Mouse (Mus musculus) urinary bladder, adult 18-20 months (tissue): ENCODE measurements around the gene Tas2r143.

Source experiments
- DNase-seq, 2 experiments: peaks; one replicate each; pipeline ENCODE4 v3.0.0; 2022; ENCODE audit warnings: low spot score in 2 of 2, mixed read lengths in 2 of 2

Gene Tas2r143

GRCm38 (mm10) chr6:42397041-42397657 lies 2.9 kb upstream of the Tas2r143 start:
- DNase-seq = peak in 1 of 2 experiments; percentile 20

GRCm38 (mm10) chr6:42398285-42398684 lies 1.8 kb upstream of the Tas2r143 start:
- no peak for DNase-seq

DNA sequence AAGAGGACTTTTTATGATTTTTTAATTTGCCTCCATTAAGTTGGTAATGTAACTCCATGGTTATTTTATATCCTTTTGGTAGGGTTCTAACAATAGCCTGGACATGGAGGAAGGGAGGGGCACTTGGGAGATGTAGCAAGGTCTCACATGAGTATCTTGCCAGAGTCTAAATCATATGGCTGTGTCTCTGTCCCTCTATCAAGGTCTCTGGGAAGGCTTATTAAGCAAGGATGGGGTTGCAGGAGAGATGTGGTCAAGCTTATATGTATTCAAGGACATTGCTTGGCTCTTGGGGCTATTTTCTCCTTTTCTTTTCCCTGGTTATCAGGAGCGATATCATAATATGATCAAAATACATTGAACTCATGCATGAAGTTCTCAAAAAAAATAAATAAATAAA lies 1.0 kb upstream of the Tas2r143 start:
- DNase-seq = no peak

DNA sequence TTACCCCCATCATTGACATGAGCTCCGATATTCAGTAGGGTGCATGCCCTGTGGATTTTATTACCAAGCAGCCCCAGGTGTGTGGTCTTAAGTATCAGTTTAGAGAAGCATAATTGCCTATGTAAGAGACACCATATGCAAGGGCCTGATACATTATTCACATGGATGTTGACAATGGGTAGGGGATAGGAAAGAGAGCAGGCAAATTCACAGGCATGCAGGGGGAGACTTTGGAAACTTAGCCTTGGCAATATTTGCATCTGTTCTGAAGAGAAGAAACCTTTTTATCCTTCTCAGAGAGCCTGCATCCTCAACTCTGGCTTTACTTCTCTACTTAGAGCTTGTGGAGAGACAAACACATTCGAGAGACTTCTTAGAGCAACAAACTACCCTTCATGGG lies 5.1 kb downstream of the Tas2r143 start, which contains the start of gene Tas2r135:
Gene Tas2r135 (plus strand): TSS at position 301 of the 400 bp plus-strand sequence.
- DNase-seq = no peak

DNA sequence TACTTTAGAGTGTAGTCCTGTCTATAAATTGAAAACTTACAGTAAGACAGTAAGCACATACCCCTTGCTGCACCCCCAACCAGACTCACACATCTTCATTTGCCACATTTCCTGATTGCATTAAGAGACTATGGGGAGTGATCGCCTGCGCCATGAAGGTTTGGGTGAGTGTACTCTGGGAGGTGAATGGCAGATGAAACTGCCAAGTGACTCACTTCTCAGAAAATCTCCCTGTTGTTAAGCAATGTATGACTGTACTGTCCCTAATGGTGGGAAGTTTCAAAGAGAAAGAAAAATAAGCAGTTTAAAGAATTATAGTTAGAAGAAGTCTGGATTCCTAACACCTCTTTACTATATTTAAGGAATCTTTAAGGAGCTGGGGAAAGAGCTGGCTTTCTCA lies 19.4 kb downstream of the Tas2r143 start:
- DNase-seq = no peak

DNA sequence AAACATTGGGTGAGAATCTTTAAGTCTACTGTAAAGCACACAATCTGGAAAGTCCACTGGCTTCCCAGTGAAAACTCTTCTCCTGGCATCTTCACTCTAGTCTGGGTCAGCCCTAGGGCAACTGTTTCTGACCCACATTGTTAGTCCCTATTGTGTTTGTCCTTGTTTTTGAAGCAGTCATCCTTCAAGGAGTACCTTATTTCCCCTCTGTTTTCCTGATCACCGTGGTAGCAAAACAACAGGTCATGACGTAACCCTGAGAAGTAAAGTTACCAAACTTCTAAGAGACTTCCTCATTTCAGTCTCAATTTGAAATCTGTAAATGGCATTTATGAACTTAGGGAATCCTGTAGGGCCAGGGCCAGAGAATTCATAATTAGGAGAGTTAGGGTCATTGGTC lies 21.4 kb downstream of the Tas2r143 start:
- DNase-seq = no peak

GRCm38 (mm10) chr6:42424472-42424871 lies 24.4 kb downstream of the Tas2r143 start:
- DNase-seq = no peak

DNA sequence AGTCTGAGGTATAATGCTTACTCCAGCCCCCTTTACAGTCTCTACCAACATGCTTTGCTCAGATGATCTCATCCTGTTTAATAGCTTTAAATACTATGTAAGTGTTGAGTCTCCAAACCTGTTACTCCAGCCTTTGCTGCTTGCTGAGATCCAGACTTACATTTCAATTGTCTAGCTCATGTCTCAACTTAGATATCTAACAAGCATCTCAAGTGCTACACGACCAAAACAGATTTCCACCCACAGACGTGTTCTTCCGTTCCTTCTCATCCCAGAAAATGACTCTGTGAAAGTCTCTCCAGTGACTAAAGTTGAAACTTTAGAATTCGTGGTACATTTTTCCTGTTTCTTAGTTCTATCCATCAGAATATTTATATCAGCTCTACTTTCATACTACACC lies 26.3 kb downstream of the Tas2r143 start:
- no peak for DNase-seq

GRCm38 (mm10) chr6:42433554-42433953 lies 33.5 kb downstream of the Tas2r143 start:
- DNase-seq = no peak

DNA sequence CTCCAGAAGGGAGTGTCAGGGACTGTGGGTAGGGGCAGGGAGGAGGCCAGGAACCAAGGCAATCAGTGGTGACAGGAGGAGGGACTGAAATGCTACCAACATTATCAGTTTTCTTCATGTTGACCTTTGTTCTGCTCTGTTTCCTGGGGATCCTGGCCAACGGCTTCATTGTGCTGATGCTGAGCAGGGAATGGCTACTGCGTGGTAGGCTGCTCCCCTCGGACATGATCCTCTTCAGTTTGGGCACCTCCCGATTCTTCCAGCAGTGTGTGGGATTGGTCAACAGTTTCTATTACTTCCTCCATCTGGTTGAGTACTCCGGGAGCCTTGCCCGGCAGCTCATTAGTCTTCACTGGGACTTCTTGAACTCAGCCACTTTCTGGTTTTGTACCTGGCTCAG lies 34.4 kb downstream of the Tas2r143 start, which contains the start of gene Tas2r126:
Gene Tas2r126 (plus strand): TSS at position 90 of the 400 bp plus-strand sequence.
- no peak for DNase-seq

- DNase-seq = no peak
Measured at GRCm38 (mm10) chr6:42435490-42435889, 35.5 kb downstream of the Tas2r143 start.

DNA sequence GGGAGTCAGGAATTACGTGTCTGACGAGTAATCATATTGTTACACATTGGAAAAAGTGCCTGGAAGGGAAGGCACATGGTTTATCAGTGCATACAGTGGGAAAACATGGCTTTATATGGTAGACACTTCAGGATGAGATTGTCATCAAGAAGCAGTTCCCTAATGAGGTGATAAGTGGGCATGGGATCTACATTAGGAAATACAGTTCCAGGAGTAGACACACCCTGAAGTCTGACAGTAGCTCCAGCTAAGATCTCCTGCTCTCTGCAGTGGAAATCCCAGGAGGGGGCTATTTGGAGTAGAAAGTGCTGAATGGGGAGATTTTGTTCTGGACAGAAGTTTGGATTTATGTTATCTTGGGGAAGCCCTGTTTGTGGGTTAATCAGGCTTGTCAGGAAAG lies 41.4 kb downstream of the Tas2r143 start:
- no peak for DNase-seq

DNA sequence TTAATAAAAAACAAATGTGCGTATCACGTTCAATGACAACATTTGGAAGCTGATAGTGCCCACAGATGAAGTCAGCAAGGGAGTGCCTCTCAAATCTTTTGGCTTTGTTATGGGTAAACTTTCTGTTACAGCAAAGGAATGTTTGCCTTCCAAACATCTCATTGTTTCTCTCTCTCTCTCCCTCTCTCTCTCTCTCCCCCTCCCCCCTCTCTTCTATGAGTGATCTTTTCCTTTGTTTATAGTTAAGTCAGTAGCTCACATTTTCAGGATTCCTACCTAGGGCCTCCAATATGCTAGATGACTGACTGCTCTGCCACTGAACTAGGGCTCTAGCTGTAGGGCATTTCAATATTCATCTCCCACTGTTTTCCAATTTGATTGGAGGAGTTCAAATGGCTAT lies 44.5 kb downstream of the Tas2r143 start:
- DNase-seq = no peak

GRCm38 (mm10) chr6:42447381-42447780 lies 47.3 kb downstream of the Tas2r143 start:
- DNase-seq = no peak
